Mouse (Mus musculus): Measurements from ENCODE around the gene Ppp1r35.
"Not testable (repeated sequence)": the region's sequence is repeated elsewhere in the genome, so short reads cannot be mapped to it uniquely, and the experiment has no call there.

Gene Ppp1r35

DNA sequence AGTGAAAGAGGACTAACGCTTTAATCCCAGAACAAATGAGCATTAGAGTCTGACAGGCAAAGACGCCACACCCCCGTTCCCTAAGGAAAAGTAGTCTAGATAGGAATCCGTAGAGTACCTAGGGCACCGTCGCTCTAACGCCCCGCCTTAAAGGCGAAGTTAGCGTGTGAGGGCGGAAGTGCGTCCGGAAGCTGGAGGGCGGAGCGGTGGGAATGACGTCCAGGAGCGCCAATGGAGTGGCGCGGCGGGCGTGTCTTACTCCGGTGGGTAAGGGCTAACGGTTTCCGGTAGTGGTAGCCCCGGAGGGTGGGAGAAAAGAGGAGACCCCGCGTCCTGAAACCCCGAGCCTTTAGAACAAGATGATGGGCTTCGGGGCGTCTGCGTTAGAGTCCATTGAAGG, at the start of gene Ppp1r35:
Gene Ppp1r35, plus strand, starts transcription at position 215 of the 400 bp plus-strand sequence.
- DNase-seq, result peak; percentile 91 to 92

DNA sequence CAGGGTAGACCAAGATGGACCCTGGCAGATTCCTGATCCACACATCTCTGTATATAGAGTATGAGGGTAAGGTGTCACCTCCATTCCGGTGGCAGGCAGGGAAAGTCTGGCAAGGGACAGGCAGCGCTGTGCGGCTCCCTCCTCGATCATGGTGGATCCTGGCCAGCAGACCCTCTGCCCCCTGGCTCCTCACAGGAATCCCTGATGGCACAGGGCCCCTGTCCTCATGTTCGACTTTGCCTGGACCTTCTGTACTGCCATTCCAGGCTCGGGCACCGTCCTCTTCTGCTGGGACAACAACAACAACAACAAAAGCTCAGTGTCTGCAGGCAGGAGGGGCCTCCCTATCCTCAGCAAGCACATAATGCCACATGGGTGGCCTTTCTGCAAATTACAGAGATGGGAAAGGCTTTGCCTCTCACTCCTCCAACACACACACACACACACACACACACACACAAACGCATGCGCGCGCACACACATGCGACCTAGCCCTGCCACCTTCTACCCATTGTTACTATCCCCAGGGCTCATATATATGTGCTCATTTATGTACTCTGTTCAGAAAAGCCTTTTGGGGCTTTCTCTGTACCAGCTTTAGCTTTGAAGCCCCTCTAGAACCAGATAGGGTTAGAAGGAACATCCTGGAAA, 44.9 kb upstream of the Ppp1r35 start:
- no peak for DNase-seq

DNA sequence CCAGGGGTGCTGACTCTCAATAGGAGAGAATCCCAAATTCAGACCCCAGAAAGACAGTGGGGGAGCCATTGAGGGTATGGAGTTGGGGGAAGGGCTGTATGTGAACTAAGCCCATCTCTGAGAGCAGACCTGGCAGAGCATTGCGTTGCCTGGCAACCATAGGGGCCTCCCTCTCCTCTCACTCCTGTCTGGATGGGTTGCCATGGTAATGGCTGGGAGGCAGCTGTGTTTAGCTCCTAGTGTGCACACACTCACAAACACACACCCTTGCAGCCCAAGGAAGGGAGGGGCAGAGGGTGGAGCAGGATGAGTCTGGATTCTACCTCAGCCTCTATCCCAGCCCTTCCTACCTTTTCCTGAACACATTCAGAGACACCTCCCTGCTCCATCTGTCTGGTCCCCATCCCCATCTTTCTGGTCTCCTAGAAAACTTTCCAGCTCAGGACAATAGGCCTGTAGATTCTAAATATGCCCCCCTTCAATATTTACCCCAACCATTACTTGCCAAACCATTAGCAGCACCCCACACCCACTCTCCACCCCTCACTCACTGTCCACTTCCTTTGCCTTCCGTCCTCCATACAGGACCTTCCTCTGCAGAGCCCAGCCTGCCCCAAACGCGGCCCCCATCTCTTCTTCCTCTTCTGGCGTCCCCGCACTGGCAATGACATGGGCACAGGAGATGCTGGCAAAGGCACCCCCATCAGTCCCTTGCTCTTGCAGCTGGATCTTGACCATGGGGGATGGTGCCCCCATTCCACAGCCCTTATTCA, 44.2 kb upstream of the Ppp1r35 start:
- DNase-seq, result no peak

DNA sequence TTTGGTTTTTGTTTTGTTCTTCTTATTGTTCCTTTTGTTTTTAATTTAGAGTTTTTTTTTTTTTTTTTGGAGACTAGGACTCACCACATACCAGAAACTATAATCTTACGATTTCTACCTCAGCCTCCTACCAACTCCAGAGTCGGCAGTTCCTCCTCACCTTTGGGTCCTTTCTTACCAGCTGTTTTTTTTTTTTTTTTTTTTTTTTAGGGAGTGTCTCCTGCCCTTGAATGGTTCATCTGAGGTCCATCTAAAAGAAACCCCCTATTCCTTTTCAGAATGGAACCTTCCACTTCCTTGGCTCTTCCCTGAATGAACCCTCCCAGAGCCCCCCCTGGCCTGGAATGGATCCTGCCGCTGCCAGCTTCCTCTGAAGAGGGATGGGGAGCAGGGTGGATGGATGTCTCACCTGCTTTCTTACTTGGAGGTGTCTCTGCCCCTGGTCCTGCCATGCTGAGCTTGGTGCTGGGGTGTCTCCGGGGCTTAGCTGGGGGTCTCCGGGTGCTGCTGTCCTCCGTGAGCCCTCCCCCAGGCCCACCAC, 41.2 kb upstream of the Ppp1r35 start:
- no peak for DNase-seq

DNA sequence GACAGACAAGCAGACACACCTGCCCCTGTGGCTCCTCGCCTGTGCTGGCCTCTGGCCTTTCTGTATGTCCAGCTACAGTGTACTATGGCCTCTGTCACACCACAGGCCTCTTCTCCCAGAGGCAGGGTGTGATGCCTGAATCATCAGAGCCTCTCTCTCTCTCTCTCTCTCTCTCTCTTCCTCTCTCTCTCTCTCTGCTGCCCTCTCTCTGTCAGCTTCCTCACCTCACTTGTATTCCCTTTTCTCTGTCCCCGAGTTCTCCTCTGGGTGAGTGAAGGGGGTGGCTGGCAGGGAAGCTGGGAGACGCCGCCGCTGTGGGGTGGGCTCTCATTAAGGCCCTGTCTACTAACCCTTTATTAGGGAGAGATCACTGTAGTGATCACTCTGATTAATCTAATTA, 40.1 kb upstream of the Ppp1r35 start:
- no peak for DNase-seq

DNA sequence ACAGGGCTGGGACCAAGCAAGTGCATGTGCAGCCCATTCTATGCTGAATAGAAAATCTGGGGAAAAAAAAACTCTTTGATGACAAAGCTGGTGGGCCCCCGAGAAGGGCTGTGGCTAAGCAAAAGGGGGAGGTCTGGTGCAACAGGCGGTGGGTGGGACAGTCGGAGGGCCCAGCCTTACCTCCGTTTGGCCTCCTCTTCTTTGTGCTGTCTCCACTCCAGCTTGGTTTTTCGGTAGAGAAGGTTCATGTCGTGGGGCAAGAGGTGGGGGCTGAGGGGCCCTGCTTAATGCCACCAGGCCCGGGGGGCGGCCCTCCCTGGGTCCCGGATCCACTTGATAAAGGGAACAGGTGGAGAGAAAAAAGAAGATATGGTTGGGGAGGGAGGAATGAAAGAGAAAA, 39.2 kb upstream of the Ppp1r35 start:
- no peak for DNase-seq

DNA sequence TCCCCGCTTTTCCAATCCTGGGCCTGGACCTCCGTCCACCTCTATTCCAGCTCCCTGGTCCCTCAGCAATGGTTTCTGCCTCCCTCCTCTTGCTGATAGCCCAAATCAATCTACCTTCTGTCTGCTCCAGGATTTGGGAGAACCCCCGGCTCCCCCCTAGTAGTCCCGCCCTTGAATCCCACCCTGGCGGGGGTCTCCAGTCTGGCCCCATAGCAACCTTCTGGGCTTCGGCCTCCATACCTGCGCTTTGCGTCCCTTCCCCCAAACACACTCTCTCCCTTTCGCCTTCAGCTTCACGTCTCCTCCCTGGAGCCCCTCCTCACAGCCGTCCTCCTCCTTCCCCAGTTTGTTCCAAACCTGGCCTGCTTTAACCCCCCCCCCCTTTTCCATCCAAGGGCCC, 38.1 kb upstream of the Ppp1r35 start:
- no peak for DNase-seq

DNA sequence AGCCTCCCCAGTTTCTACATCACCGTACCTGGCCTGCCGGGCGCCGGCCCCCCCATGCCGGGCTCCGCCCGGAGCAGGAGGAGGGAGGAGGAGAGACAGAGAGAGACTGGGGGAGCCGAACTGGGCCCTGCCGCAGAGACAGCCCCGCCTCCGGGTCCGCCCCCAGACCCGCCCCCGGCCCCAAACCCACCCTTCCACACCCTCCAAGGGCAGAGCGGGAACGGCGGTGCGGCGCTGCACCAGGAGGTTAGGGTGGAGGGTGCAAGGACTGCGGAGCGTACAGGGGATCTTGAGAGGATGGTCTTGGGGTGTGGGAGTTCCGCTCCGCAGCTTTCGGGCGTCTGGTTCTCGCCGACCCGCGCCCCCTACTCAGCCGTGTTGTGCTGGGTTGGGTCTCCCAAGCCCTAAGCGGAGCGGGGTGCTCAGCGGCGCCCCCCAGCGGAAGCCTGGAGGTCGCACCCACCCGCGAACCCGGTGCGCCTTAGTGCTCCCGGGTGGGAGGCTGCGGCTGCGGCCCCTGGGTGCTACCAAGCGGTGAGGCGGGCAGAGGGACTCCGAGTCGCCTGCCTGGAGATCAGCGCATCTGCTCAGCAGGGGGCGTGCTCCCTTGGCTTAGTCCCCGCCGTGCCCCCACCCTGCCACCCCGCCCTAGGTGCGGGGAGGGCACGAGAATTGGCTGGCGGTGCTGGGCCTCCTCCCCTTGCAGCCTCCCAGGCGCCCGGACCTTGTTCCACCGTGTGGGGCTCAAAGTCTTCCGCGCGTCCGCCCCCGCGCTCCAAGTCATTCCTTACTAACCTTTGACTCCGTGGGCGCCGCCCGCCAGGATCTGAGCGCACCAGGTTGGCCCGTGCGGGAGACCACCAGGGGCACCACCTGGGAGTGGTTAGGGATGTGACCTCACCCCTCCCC, 37.4 kb upstream of the Ppp1r35 start, which contains the start of gene Nyap1:
Gene Nyap1, minus strand, starts transcription at position 585 of the 909 bp plus-strand sequence.
- peak; percentile 85 to 88 for DNase-seq

DNA sequence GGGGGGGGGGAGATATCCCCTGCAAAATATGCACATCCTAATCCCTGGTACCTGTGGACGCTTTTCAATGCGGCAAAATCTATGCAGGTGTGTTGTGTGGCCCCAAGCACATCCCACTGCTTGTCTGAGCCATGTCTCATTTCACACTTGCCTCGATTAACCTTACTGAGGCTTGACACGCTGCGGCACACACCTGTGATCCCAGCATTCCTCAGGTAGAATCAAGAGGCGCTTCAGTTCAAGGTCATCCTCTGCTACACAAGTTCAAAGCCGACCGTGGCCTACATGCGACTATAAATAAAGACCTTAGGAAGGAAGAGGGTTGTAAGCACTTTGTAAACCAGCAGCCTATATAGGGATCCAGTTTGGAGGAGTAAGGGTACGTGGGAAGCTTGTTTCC, 36.6 kb upstream of the Ppp1r35 start:
- DNase-seq, result no peak

DNA sequence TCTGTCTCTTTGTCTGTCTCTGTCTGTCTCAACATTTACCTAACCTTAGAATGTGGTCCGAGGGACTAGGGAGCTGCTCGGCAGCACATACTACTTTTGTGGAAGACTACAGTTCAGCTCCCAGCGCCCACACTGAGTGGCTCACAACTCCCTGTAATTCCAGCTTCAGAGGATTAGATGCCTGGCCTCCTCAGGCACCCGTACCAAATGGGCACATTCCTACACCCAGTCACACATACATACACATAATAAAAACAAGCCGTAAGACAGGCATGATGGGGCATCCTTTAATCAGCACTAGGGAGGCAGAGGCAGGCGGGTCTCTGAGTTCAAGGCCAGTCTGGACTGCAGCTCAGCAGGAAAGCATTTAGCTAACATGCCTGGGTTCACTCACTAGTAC, 35.8 kb upstream of the Ppp1r35 start:
- no peak for DNase-seq

DNA sequence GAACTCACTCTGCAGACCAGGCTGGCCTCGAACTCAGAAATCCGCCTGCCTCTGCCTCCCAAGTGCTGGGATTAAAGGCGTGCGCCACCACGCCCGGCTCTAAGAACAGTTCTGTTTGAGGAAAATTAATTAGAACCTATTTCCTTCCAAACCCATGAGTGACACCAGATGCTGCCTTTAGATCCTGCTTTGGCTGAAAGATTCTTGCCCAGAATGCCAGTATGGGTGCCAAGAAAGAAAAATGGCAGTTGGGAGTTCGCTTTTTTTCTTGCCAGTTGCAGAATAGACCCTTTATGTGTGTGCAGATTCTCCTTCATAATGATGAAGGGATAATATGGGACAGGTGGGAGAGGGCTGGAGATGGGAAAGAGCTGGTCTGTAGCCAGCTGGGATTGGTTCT, 34.5 kb upstream of the Ppp1r35 start:
- no peak for DNase-seq

DNA sequence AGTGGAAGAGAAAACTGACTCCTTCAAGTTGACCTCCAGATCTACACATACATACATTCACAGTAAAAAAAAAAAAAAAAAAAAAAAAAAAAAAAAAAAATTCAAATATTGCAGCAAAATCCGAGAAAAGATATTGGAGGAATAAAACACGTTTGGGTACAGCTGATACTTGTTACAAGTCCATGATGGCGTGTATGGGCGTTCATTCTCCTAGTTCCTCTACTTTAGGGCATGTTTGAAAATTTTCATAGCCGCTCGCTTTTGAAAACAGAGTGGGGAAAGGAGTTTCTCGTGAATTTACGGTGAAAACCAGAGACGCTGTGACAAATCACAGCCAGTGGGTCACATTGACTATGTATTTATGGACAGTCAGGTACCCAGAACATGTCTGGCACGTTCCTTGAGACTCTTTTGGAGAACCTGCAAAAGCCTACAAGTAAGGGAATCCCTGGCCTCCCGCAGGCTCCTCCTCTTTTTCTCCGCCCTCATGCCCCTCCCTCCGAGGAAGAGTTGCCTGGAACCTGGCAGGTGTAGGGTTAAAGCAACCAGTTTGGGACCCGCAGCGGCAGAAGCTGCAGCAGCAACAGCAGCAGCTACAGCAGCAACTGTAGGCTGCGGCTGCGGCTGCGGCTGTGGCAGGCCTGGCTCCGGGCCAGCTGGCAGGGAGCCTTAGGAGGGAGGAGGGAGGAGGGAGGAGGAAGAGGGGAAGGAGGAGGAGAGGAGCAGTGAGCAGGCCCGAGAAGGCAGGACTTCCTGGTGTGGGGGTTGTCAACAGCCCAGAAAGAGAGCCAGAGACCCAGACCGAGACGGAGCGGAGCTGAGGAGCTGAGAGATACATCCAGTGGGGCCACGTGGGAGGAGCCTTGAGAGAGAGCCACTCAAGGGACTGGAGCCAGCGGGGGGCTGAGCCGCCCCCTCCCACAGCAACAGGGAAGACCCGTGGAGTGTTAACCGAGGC, 33.2 kb upstream of the Ppp1r35 start, which contains the start of gene Tsc22d4:
Gene Tsc22d4, plus strand, starts transcription at position 517 of the 958 bp plus-strand sequence.
- peak; percentile 95 to 97 for DNase-seq

DNA sequence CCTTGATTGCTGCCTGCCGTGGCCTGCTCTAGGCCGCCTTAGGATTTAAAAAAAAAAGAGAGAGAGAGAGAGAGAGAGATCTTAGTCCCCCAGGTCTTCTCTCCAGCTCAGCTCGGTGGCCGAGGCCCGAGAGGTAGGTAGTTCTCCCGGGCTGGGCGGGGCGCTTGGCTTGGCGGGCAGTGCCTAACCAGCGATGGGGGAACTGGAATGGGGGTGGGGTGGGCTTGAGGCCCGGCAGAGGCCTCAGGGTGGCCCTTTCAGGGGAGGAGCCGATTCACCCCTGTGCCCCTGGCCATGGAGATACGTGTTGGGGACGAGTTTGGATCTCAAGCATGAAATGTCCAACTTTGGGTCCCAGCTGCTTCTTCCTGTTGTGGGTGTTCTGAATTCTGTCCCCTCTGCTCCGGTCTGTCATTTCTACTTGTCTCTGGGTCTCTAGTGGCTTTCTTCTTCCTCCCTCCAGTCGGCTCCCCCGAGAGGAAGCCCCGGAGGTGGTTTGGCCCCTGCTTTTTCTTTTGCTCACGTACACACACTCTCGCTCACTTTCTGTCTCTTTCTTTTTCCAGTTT, 32.3 kb upstream of the Ppp1r35 start:
- peak; percentile 55 to 67 for DNase-seq

DNA sequence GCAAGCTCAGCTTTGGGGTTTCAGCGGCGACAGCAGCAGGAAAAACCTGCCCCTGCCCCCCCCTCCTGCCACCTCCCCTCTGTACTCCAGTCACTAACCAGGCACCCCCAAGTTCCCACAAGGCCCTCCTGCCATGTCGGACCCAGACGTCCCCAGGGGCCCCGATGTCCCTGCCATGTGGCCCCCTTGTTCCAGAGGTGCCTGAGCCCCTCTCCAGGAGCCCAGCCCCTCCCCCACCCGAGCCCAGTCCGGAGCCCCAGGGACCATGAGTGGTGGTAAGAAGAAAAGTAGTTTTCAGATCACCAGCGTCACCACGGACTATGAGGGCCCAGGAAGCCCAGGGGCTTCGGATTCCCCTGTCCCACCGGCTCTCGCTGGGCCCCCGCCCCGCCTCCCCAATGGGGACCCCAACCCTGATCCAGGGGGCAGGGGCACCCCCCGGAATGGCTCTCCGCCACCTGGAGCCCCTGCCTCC, 31.8 kb upstream of the Ppp1r35 start:
- peak in 1 of 2 experiments; percentile 49 for DNase-seq

DNA sequence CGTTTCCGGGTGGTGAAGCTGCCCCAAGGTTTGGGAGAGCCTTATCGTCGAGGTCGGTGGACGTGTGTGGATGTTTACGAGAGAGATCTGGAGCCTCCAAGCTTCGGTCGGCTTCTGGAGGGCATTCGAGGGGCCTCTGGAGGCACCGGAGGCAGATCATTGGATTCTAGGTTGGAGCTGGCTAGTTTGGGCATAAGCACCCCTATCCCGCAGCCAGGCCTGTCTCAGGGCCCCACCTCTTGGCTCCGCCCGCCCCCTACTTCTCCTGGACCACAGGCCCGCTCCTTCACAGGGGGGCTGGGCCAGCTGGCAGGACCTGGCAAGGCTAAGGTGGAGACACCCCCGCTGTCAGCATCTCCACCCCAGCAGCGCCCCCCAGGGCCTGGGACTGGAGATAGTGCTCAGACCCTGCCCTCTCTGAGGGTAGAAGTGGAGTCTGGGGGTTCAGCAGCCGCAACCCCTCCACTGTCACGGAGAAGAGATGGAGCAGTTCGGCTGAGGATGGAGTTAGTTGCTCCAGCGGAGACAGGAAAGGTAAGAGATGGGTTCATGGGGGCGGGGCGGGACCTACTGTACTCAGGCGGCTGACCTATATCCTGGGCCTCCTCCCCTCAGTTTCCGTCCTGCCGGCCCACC, 31.2 kb upstream of the Ppp1r35 start:
- DNase-seq, result peak; percentile 78 to 84

DNA sequence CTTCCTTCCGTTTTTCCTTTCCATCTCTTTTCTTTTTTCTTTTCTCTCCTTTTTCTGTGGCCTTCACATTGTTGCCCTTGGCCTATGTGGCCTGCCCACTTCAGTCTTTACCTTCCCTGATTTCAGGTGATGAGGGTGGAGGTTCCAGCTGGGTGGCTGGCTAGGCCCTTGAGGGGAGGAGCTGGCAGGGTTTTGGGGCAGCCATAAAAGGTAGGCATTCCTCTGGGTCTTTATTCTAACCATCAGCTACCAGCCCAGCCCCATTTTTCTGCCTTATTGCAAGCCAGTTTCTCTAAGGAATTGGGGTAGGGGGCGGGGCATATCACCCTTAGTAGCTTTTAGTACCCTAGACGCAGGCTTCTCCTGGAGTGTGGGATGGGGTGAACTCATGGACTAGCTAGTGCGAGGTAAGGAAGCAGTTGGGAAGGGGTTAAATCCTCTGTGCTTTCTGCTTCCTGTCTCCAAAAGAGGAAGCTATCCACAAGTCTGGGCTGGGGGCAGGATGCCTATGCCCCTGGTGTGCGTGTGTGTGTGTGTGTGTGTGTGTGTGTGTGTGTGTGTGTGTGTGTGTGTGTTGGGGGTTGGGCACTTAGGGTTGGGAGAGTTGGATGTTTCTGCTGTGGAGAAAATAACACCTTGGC, 30.4 kb upstream of the Ppp1r35 start:
- peak; percentile 26 to 57 for DNase-seq

DNA sequence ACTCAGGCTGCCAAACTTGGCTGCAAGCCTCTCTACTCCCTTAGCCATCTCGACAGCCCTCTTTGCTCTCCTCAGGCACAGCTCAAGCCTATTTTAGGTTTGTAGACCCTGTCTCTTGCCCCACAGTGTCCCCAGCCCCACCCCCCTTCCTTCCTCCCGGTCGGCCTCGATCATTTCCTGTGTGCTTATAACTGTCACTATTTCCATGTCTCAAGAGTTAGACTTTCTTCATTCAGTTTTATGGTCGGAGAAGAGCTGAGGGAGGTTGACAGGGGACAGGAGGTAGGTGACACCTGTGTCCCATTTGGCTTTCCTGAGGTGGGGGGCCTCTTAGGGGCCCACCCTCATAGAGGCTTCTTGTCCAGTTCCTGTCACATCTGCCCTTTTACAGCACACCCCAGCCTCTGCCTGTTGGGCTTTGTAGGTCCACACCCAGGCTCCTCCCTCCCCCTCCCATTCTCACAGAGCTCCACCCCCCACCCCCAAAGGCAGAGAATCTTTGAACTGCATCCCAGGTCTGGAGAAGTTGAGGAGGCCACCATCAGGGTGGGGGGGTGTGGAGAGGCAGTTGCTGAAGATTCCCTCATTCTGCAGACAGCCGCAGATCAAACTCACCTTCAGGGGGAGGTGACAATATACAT, 29.3 kb upstream of the Ppp1r35 start:
- DNase-seq, result peak; percentile 46 to 67

DNA sequence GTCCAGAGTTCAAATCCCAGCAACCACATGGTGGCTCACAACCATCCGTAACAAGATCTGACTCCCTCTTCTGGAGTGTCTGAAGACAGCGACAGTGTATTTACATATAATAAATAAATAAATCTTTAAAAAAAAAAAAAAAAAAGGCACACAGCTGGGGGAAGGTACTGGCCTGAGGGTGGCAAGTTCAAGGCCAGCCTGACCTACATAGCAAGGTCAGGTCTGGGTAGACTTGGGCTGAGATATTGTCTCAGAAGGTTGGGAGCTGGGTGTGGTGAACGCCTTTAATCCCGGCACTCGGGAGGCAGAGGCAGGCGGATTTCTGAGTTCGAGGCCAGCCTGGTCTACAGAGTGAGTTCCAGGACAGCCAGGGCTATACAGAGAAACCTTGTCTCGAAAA, 28.4 kb upstream of the Ppp1r35 start:
- DNase-seq, result not testable (repeated sequence)

DNA sequence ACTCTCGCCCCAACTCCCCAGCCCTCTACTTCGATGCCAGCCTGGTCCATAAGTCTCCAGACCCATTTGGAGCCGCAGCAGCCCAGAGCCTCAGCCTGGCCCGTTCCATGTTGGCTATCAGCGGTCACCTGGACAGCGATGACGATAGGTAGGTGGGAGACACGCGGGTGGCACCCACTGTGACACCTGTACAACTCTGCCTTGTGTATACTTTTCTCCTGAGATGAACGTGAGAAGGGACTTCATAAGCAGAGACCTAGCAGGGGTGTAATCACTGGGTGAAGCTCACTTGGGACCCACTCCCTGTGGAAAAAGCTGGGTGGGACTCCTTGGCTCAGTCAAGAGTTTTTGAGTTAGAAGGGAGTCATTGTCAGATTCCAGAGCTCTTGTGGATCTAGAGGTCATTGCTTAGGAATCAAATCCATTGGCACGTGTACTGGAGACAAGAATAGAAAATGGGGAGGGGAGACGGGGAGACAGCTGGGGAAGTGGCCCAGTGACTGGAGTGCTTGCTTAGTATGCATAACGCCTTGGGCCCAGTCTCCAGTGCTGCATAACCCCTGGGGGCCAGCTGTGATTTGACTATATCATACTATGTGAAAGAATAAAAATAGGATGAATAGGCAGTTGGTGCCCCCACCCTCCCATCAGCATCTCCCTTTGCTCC, 27.3 kb upstream of the Ppp1r35 start:
- DNase-seq, result no peak
